Mouse (Mus musculus): ENCODE data around the gene Aif1.
"Not testable (repeated sequence)": the region's sequence is repeated elsewhere in the genome, so short reads cannot be mapped to it uniquely, and the experiment has no call there.

GRCm38 (mm10) chr17:35123287-35123686 lies 52.6 kb downstream of the Aif1 start:
- TF ChIP-seq POLR2A (IDR thresholded peaks at IDR 0.05; ENCODE audit: extremely low read depth, insufficient read depth, low read length); CTCF (IDR thresholded peaks at IDR 0.05; ENCODE audit: low read depth, low read length): not testable (repeated sequence)

Data from liver, adult 2 months (tissue).